Mouse (Mus musculus): ENCODE data around the gene H2-T23.

GRCm38 (mm10) chr17:35998545-35999305 lies 33.9 kb downstream of the H2-T23 start:
- no peak for TF ChIP-seq TAL1 (IDR thresholded peaks at IDR 0.05; ENCODE audit: low read length)
- TF ChIP-seq GATA1 (IDR thresholded peaks at IDR 0.05; ENCODE audit: low read length), result no peak
